Mouse (Mus musculus) adrenal gland, adult 18-20 months (tissue): ENCODE measurements at regions not wholly inside any gene's neighbourhood (a gene's known extent, or its start where the extent isn't known, plus 50 kb on each side); places are given as distances from the start of the nearest gene placed in this dataset.

Experiments
- DNase-seq, 2 experiments: peaks; one replicate each; pipeline ENCODE4 v3.0.0; 2021 to 2022; ENCODE audit warnings: low spot score in 2 of 2

DNA sequence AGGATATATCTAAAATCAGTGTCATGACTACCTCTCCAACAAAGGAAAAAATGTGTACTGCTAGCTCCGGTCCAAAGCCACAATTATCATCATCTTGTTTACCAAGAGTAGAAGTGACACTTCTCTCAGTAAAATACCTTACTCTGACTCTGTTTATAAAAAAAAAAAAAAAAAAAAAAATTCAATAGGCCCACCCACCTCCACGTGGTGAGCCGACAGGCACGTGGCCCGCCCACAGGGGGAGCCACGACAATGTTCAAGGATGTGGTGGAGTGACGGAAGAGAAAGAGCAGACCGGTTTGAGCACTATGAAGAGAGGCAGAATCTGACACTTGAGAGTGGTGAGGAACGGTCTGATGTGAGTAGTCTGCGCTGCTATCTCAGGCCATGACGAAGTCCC lies 106.5 kb upstream of the Usp24 start:
- DNase-seq: no peak

DNA sequence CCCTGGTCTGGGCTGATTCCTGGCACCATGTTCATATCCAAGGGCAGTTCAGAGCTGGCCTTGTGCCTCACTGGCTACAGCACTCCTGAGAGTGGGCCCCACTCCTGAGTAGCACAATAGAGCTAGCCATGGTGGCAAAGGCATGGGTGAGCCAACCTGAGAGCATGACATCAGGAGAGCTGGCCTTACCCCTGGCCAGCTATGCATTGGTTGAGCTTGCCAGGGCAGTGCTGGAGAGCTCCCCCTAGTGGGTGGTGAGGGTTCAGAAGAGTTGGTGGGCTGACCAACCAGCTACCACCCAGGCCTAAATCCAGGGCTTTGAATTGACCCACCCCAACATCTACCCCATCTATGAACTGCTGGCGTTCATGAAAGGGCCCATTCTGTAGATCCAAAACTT lies 106.0 kb upstream of the Usp24 start:
- peak; percentile 38 to 39 for DNase-seq

DNA sequence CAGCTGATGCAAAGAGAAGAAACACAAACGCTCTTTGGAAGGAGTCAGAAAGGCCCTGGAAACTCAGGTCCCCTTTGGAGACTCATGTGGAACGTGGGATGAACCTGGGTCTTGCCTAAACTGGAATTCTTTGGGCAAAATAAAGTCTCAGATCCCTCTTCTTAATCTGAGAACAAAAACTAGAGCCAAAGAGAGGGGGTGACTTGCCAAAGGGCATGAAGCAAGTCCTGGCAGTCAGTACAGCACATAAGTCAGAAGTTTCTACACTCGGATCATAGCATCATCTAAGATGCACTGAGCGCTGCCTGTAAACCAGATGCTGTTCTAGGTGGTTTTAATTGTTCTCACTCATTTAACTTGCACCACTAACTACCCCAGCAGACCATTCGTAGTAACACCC lies 101.8 kb upstream of the Usp24 start:
- no peak for DNase-seq

DNA sequence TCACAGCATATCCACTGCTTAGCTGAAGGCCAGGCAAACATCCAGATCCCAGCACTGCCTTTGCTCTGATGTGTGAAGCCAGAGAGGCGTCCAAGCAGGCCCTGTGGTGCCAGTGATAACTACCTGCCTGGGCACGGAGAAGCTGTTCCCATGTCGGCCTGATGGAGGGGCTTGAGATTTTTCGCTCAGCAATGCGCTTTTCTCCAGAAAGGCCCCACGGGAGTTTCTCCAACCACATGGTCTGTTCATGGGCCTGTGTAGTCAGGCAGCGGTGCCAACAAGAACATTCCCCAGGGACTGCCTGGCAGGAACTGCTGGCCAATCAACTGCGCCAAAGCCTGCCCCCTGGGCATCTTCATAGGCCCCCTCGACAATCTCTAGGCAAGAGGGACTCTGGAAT lies 95.4 kb upstream of the Usp24 start:
- DNase-seq: no peak

DNA sequence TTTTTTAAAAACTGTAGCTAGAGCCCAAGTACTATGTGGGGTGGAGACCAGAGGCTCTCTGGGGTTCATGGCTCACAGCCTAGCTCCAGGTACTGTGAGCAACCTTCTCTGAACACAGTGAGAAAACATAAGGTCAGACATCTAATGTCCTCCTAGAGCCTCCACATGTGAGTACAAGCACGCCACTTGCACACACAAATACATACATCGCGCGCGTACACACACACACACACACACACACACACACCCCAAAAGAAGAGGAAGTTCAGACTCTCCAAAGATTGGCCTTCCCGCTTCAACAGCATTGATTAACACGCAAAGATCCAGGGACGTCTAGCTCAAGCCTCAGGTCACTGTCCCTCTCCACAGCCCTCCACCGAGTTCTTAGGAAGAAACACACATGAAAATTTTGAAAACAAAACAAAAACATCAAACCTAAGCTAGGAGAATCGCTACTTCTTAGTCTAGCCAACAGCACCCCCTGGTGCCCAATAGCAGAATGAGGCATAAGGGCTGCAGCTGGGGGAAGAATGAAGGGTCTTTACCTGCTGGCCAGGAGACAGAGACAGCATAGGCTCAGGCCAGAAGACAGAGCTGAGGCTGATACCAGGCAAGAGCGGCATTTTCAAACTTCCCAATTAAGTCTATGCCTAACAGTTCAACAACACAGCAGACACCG lies 90.7 kb upstream of the Usp24 start:
- peak; percentile 59 to 61 for DNase-seq

DNA sequence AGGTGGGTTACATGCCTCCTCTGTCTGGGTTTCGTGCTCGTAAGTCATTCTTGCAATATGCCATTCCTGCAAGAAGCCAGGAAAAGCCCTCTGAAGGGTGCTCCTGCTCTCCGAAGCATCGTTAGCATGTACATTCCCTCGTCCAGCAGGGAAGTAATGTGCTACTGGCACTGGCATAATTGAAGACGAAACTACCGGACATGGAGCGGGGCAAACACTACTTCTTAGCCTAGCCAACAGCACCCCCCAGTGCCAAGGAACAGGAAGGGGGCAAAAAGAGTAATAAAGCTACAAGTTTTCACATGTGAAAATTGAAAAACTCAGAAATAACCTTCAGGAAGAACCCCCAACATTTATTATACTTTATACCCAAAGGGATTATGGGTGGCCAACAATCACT lies 88.6 kb upstream of the Usp24 start:
- DNase-seq: no peak

DNA sequence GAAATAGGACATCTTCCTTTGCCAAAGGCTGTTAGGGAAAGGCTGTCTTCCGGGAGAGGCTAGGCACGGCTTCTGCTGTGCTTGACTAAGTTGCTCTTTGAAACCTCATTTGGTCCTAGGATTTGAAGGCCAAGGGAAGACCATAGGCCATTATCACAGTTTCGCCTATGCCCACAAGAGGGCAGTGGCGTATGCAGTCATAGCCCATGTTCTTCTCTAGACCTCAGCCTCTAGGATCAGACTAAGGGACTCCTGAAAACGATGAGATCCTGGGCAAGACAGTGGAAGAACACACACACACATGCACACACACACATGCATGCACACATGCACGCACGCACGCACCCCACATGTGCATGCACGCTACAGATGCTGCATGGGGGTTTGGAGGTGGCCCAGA lies 87.5 kb upstream of the Usp24 start:
- DNase-seq: peak; percentile 65 to 66

DNA sequence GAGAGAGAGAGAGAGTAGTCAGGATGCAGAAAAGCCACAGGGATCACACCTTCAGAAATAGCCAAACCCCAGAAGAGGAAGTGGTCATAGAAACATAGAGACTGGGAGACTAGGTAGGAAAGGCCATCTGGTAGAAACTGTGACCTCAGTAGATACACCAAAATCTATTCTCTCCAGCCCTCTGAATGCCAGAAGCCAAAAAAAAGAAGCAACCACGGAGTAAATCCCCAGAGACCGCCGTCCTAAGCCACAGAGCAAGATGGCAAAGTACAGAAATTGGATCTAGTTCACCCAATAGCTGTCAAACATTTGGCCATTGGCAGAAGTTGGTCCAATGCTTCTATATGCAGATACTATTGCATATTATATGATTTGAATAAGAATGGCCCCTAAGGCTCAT lies 86.5 kb upstream of the Usp24 start:
- no peak for DNase-seq

DNA sequence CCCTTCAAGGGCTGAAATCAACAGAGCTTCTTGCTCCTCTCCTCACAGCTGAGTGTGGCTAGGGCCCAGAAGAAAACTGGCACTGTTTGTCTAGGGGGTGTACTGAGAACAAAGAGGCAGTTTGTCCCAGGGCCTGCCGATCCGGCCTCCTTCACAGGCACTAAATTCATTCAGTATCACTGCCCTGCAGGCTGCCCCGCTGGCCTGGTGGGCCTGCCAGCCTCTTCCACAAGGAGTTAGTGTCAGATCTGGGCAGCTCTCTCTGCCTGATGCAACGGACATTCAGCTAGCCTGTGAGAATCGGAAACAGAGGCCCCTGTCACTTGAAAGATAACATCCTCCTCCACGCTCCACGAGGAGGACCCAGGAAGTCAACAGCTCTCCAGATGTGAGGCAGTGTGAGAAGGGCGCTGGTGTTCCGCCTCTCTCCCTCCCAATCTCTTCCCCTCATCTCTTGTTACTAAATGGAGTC lies 83.5 kb upstream of the Usp24 start:
- DNase-seq: no peak

DNA sequence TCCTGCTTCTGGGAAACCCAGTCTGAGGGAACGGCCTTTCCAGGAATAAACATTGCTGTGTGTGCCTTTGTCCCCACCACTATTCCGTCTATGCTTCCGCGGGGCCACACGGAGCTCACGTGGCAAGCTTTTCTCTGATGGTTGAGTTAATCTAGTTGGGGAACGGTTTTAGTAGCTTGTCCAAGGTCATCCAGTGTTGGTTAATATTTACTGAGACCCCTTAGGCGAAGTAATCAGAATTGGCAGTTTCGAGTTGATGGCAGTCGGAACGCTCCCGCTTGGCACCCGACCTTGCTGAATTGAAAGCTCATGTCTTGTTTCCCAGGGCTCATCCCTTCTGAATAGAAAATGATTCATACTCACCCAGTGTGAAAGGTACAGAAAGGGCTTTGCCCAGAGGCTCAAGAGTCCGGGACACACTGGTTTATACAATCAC lies 71.6 kb upstream of the Usp24 start:
- no peak for DNase-seq

DNA sequence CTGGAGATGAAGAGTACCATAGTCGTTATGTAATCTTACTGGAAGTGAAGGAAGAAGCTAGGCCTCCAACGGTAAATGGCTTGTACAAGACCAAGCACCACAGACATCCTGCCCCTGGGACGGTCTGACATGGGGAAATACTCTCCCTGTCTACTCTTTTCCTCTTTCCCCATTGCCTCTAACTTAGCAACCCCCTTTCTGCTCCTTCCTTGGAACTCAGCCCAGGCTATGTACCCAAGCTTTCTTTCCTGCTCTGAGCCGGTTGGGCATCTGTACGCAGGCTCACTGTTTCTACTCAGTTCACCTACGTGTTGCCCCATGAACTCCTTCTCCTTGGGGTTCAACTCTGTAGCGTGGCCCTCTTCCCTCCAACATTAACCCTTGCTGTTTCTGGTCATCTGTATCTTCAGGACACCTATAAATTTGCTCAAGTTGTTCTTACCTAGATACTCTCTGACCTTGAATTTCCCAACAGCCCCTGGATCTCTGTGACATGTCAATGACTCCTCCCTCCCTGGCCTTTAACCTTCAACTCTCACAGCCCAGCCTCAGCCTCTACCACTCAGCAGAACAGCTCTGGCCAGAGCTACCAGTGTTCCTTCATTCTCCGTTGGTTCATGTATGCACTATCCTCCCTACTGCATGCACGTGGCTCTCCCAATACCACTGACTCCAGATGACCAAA lies 71.0 kb upstream of the Usp24 start:
- no peak for DNase-seq

DNA sequence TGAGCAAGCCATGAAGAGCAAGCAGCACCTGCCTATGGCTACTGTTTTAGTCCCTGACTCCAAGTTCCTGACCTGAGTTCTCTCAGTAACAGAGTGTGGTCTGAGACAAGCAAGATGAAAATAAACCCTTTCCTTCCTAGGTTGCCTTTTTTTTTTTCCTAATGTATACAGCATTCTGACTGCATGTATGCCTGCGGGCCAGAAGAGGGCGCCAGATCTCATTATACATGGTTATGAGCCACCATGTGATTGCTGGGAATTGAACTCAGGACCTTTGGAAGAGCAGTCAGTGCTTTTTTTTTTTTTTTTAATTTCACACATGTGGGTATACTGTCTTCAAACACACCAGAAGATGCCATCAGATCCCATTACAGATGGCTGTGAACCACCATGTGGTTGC lies 69.3 kb upstream of the Usp24 start:
- DNase-seq: no peak

DNA sequence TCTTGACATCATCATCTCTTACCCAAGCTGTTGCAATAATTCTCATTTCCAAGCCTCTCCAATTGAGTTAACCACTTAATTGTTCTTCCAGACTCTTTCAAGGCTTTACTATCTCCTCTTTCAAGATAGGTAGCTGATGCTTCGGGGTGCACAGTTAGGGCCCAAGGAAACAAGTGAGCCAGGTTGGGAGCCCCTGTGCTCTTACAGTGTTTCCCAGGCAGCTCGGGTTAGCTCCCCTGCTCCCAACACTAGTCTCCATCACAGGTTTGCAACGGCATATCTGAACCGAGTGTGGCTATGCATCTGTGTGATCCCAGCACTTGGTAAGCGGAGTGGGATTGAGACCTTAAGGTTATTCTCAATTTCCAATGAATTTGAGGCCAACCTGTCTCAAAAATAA lies 68.6 kb upstream of the Usp24 start:
- DNase-seq: no peak

DNA sequence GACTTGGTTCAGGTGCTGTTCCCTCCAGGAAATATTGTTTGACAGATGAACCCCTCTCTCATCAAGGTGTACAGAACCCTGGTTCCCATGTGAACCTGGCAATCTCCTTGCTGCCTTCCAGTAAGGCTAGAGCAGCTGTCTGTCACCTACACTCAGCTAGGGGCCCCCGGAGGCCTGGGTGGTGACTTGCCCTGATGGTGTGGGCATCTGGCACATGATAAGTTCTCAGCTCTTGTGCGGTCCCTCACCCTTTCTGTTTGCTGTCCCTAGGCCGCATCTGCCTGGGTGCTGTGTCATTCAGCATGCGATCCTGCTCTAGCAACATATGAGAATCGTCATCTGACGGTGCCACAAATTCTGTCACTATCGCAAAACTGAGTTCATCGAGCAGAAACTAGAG lies 67.7 kb upstream of the Usp24 start:
- no peak for DNase-seq

DNA sequence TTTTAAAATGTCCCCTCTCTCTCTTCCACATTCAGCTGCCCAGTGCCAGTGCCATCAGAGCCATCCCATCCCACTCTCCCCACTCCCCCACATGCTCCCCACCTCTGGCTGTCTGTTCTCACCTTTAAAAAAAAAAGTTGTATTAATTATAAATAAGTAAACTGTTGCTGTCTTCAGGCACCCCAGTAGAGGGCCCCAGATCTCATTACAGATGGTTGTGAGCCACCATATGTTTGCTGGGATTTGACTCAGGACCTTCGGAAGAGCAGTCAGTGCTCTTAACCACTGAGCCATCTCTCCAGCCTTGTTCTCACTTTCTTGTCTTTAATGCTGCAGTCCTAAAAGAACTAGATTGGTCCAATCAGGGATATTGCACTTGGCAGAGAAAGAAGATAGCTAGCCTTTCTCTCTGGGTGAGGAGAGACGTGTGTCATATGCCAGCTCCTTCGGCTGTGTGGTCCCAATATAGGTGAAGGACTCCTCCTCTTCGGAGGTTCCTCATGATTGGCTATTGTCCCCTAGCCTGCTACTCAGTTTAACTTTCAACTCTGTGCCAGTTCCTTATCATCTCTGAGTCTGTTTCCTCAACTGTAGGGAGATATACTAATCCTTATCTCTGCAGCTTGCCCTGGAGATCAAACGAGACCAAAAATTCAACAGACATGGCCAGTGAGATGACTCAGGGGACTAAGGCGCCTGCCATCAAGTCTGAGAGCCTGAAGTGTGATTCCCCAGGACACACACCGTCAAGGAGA lies 66.8 kb upstream of the Usp24 start:
- no peak for DNase-seq

DNA sequence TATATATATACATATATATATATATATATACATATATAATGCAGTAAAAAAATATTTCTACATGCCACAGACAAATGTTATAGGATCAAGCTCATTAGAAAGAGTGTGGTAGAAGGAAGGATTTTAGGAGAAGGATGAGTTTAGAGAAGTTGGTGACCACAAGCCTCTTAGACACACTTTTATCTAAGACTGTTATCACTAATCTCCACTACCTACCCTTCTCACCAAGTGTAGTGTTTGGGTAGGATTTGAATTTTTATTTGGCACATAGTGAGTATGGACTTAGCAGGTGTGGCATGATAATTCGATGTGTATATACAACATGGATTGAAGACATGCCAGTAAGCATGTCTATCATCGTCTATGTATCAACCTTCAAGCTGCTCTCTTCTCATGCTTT lies 66.0 kb upstream of the Usp24 start:
- no peak for DNase-seq

DNA sequence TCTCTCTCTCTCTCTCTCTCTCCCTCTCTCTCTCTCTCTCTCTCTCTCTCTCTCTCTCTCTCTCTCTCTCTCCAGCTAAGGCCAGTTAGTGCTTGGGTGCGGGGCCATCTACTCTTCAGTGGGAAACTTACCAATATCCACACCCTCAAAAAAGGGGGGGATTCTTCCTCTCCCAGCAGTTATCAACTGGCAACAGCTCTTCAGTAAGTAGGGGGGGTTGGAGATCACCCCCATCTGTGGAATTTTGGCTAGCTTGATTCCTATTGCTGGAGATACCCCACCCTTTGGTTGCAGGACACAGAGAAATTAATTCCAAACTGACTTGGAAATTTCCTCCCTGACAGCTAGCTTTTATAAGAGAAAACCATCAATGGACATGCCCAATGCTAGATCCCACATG lies 64.6 kb upstream of the Usp24 start:
- no peak for DNase-seq

DNA sequence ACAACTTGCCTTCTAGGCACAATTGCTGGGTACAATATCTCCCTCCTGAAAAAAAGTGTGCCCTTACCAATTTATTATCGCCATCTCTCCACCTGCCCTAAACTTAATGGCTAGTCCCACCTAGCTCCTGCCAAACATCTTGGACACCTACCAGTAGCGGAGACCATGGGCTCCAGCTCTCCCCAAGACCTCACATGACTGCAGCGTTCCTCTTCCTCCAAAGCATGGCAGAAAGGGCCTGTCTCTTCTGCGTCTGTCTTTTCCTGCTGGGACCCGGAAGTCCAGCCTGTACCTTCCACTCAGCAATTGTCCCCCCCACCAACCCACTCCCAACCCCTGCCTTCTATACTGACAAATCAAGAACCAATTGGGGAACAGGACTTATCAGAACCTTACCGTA lies 63.1 kb upstream of the Usp24 start:
- DNase-seq: no peak

DNA sequence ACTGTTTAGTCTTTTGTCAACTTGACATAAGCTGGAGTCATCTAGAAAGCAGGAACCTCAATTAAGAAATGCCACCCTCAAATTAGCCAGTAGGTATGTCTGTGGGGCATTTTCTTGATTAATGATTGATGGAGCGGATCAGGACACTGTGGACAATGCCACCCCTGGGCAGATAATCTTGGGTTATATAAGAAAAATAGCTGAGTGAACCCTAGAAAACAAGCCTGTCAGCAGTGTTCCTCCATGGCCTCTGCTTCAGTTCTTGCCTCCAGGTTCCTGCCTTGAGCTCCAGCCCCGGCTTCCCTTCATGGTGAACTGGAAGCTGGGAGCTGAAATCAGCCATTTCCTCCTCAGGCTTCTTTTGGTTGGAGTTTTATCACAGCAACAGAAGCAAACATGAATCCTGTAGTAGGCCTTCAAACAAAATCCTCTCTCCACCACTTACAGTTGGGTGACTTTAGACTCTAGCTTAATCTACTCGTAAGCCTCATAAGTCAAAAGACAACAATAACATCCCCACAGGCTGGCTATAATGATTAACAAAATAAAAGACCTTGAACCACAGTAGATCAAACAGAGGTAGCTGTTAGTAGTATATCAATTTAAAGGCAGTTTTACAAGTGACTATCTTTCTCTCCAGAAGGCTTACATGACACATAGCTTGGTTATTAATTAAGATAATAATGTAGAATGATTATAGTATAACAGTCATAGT lies 61.1 kb upstream of the Usp24 start:
- no peak for DNase-seq

DNA sequence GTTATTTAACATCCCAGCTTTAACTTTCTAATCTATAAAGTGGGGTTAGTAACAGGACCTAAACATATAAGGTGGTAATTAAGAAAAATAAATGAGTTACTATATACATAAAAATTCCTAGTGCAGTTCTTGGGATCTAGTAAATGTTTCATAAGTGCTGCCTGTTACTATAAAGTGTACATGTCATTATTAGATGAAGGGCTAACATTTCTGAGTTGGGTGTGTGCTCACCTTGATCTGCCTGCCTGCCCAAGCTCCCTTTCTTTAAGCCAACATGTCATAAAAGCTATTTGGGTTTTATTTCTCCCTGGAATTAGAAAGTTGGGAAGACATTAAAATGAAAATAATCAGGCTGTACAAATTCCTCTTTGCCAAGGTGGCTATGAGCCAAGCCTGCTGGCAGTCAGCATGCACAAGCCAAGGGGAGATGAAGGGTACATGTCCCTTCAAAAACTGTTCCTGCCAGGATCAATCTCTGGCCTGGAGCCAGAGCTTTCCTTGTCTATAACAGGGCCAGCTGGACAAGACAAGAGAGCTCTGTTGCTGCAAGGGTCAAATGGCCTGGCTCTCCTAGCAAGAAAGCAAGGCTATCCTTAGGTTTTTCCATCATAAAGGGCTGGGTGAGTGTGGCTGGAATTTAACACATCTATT lies 59.9 kb upstream of the Usp24 start:
- no peak for DNase-seq

DNA sequence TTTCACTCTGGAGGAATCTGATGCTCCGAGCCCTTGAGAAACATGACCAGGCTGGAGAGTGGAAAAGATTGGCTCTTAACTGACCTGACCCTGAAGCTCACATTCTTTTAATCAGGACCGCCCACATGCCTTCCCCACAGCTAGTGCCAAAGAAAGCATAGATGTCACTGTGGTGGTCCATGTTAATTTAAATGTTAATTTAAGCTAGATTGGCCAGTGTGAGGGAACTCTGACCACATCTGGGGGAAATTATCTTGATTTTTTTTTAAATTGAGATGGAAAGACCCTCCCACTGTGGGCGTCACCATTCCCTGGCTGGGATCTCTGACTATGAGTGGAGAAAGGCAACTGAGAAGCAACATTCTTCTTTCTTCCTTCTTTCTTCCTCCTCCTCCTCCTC lies 54.6 kb upstream of the Usp24 start:
- DNase-seq: no peak
